Mouse (Mus musculus) stomach, embryonic 15.5 days (tissue): ENCODE results near the gene Mrpl17. TPM values are rescaled to one million over a fixed set of nuclear protein-coding genes. Genes with fewer than 3 reads are reported as not detected.
A peak's percentile ranks its signal among the peaks of the same experiment; 100 is the strongest.

Experiments used
- ATAC-seq: fragments of 200-750 bp; cut with Nextera tagmentation; 2 replicates; pipeline ENCODE4 v1.8.0; 2017; ENCODE audit warnings: low read depth, moderate number of reproducible peaks, moderate TSS enrichment; ENCODE audit not compliant: insufficient read depth, low FRiP score
- H3K27ac ChIP-seq: fragments of 300-500 bp; sonication (generic); 2 replicates; pipeline ENCODE4 v1.5.1; 2015; ENCODE audit warnings: mild to moderate bottlenecking, inconsistent platforms
- H3K27me3 ChIP-seq: fragments of 300-500 bp; sonication (generic); replicated peaks from 2 replicates; pipeline ENCODE4 v1.6.1; 2015; ENCODE audit warnings: inconsistent platforms
- H3K36me3 ChIP-seq: fragments of 300-500 bp; sonication (generic); 2 replicates; pipeline ENCODE4 v1.6.1; 2015; ENCODE audit warnings: inconsistent platforms
- H3K4me1 ChIP-seq: fragments of 300-500 bp; sonication (generic); 2 replicates; pipeline ENCODE4 v1.6.1; 2015; ENCODE audit warnings: inconsistent platforms
- H3K4me2 ChIP-seq: fragments of 300-500 bp; sonication (generic); 2 replicates; pipeline ENCODE4 v1.6.1; 2015; ENCODE audit warnings: mild to moderate bottlenecking, inconsistent platforms
- H3K4me3 ChIP-seq: fragments of 300-500 bp; sonication (generic); replicated peaks from 2 replicates; pipeline ENCODE4 v1.5.1; 2015; ENCODE audit warnings: inconsistent platforms
- H3K9ac ChIP-seq: fragments of 300-500 bp; sonication (generic); 2 replicates; pipeline ENCODE4 v1.6.1; 2015; ENCODE audit warnings: inconsistent platforms
- H3K9me3 ChIP-seq: fragments of 300-500 bp; sonication (generic); 2 replicates; pipeline ENCODE4 v1.6.1; 2016; ENCODE audit warnings: inconsistent platforms
- WGBS: fragments of 180-500 bp; shearing (Covaris S2); methylation state at CpG from one replicate; pipeline ENCODE4 v1.1.7; 2015; 5-methylcytosine and 5-hydroxymethylcytosine counted together
- polyA plus RNA-seq: library from polyadenylated mRNA; unstranded; fragments of >200 nt; fragmentation: Nextera tagmentation; extraction: Ambion mirVana; gene quantifications from 2 replicates; pipeline ENCODE4 v1.2.1, GENCODE M21; 2015

Gene Mrpl17
- polyA plus RNA-seq, 1 experiment from 2014 or later = 416 TPM

DNA sequence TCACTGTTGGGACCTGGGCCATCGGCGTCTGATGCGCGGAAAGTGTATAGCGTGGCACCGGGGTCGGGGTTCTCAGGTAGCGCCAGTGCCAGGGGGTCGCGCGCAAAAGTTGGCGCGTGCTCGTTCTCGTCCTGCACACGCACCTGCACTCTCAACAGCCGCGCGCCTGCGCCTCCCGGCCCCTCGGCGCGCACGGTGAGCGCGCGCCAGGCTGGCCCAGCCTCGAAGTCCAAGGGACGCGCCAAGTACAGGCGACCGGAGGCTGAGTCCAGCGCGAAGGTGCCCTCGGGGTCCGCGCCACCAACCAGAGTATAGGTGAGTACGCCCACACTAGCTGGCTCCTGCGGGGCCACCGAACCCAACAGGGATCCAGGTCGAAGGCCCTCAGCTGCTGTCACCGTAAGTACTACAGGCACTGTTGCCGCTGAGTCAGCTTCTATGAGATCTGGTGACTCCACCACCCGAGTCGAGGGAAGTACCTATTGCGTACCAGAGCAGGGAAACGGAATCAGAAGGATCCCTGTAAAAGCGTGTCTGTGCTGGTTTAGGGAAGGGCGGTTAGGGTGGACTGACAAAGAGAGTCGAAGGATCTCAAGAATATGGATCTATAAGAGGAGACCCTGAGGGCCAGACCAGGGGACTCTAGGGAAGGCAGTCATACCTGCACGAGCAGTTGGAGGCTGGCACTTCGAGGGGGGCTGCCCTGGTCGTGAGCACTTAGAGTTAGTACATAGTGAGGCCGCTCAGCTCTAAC is 48.2 kb downstream of the Mrpl17 start:
- no peak overlapping the region for H3K9ac ChIP-seq
- ATAC-seq = no peak
- no peak overlapping the region for H3K27ac ChIP-seq
- H3K27me3 ChIP-seq = 0 out of 2 replicates have a peak, but pooled peaks cover 5% of the 10 kb centered on the region
- H3K4me3 ChIP-seq = peak overlapping the region; percentile 27
- H3K9me3 ChIP-seq = no peaks in the 10 kb centered on the region
- peaks cover 2% of the 10 kb centered on the region; the same call in 1 of the 2 replicates for H3K4me1 ChIP-seq
- H3K36me3 ChIP-seq = peaks cover 50% of the 10 kb centered on the region
- WGBS = 46% methylated on average over 55 of the region's 55 CpGs
- peak overlapping the region; percentile 57 for H3K4me2 ChIP-seq

DNA sequence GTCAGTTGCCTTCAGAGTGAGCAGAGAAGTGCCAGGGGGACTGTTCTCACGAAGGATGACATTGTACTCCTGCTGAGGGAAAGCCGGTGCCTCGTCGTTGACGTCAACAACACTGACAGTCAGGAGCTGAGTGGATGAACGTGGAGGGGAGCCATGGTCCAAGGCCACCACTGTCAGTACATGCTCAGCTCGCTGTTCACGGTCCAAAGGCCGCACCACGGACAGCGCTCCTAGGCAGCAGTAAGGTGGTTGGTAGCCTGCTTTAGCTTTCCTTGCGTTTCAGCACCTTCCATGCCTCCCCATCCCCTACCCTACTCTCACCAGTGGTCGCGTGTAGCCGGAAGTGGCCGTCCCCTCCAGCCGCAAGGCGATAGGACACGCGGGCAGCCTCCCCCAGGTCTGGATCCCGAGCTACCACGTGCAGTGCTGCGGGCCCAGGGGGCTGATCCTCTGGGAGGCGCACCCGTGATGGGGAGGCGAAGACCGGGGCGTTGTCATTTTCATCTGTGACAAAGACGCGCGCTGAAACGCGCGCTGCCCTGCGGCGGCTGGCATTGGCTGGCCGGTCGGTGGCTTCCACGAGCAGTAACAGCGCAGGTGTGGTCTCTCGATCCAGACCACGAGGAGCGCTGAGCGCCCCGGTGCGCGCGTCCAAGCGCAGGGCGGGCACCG is 49.0 kb downstream of the Mrpl17 start:
- H3K36me3 ChIP-seq = peaks cover 50% of the 10 kb centered on the region
- peak; percentile 28; the same call in 1 of the 2 replicates for ATAC-seq

DNA sequence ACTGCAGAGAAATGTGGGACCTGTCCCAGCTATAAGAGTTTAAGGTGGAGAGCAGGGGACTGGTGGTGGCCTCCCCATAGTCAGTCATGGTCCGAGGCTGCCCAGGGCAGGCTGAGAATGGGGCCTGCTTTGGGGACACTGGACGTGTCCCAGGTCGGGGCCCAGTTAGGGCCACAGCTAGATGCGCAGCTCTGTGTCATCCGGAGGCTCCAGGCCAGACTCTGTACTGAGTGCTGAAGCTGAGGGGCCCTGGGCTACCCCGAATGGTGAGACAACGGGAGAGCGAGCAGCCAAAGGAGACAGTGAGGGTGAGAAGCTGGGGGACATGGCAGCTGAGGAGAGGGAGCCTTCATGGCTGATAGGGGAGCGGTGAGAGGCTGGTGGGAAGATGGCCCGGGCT is 57.6 kb downstream of the Mrpl17 start:
- H3K9me3 ChIP-seq = no peaks in the 10 kb centered on the region
- no peak overlapping the region for H3K4me2 ChIP-seq
- peaks cover 41% of the 10 kb centered on the region for H3K36me3 ChIP-seq
- H3K4me1 ChIP-seq = peaks cover 5% of the 10 kb centered on the region
- WGBS = 91% methylated on average over 10 of the region's 10 CpGs
- no peak overlapping the region for H3K4me3 ChIP-seq
- no peak overlapping the region for H3K9ac ChIP-seq
- ATAC-seq = no peak
- H3K27ac ChIP-seq = no peak overlapping the region
- H3K27me3 ChIP-seq = no peaks in the 10 kb centered on the region

More for the DNA sequence above, 49.0 kb downstream of the Mrpl17 start:
- no peaks in the 10 kb centered on the region for H3K9me3 ChIP-seq
- WGBS = 48% methylated on average over 51 of the region's 51 CpGs
- H3K4me1 ChIP-seq = no peaks in the 10 kb centered on the region
- peak overlapping the region; percentile 27 for H3K4me3 ChIP-seq
- no peak overlapping the region for H3K9ac ChIP-seq
- 0 out of 2 replicates have a peak, but pooled peaks cover 5% of the 10 kb centered on the region for H3K27me3 ChIP-seq
- H3K27ac ChIP-seq = no peak overlapping the region
- H3K4me2 ChIP-seq = peak overlapping the region; percentile 57

Other genes with a start within 250 kb of the Mrpl17 start
- 31.3 and 36.1 TPM in 2 replicates for gene Apbb1, start 229.4 kb downstream of the Mrpl17 start, polyA plus RNA-seq
- gene Hpx, start 211.0 kb downstream of the Mrpl17 start, polyA plus RNA-seq = 7.0 and 17.7 TPM in 2 replicates
- gene Trim3, start 177.5 kb downstream of the Mrpl17 start, polyA plus RNA-seq = 27.8 and 29.8 TPM in 2 replicates
- 189 and 199 TPM in 2 replicates for gene Timm10b, start 171.0 kb downstream of the Mrpl17 start, polyA plus RNA-seq
- gene Arfip2, start 170.7 kb downstream of the Mrpl17 start, polyA plus RNA-seq = 69.0 and 81.8 TPM in 2 replicates
- 24.2 and 37.0 TPM in 2 replicates for gene Gm45799, start 170.5 kb downstream of the Mrpl17 start, polyA plus RNA-seq
- gene Dnhd1, start 160.3 kb downstream of the Mrpl17 start, polyA plus RNA-seq = 0.71 and 0.95 TPM in 2 replicates
- gene Ilk, start 74.5 kb downstream of the Mrpl17 start, polyA plus RNA-seq = 352 TPM in 2 replicates
- gene Rrp8, start 73.7 kb downstream of the Mrpl17 start, polyA plus RNA-seq = 26.9 and 38.3 TPM in 2 replicates
- 123 and 139 TPM in 2 replicates for gene Taf10, start 66.7 kb downstream of the Mrpl17 start, polyA plus RNA-seq
- 69.5 and 73.3 TPM in 2 replicates for gene Tpp1, start 58.9 kb downstream of the Mrpl17 start, polyA plus RNA-seq
- 8.6 and 10.4 TPM in 2 replicates for gene Dchs1, start 23.4 kb downstream of the Mrpl17 start, polyA plus RNA-seq
- 0.31 and 1.1 TPM in 2 replicates for gene Gm4070, start 142.9 kb upstream of the Mrpl17 start, polyA plus RNA-seq